Mouse (Mus musculus) right cerebral cortex, adult 2 months (tissue): Measurements from ENCODE around the gene Gm10717.
"Not testable (repeated sequence)": the region's sequence is repeated elsewhere in the genome, so short reads cannot be mapped to it uniquely, and the experiment has no call there.

Experiments used
- DNase-seq, 2 experiments: peaks; one replicate each; pipeline ENCODE4 v3.0.0; 2021 to 2022; ENCODE audit warnings: low spot score in 2 of 2

The Gm10717 gene

DNA sequence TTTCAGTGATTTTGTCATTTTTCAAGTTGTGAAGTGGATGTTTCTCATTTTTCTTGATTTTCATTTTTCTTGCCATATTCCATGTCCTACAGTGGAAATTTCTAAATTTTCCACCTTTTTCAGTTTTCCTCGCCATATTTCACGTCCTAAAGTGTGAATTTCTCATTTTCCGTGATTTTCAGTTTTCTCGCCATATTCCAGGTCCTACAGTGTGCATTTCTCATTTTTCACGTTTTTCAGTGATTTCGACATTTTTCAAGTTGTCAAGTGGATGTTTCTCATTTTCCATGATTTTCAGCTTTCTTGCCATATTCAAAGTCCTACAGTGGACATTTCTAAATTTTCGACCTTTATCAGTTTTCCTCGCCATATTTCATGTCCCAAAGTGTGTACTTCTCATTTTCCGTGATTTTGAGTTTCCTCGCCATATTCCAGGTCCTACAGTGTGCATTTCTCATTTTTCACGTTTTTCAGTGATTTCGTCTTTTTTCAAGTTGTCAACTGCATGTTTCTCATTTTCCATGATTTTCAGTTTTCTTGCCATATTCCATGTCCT, at the start of gene Gm10717:
Gene Gm10717 (plus strand): TSS at position 506 of the 556 bp plus-strand sequence.
- DNase-seq, result peak in 1 of 2 experiments; percentile 10

DNA sequence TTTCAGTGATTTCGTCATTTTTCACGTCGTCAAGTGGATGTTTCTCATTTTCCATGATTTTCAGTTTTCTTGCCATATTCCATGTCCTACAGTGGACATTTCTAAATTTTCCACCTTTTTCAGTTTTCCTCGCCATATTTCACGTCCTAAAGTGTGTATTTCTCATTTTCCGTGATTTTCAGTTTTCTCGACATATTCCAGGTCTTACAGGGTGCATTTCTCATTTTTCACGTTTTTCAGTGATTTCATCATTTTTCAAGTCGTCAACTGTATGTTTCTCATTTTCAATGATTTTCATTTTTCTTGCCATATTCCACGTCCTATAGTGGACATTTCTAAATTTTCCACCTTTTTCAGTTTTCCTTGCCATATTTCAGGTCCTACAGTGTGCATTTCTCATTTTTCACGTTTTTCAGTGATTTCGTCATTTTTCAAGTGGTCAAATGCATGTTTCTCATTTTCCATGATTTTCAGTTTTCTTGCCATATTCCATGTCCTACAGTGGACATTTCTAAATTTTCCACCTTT, 24.7 kb upstream of the Gm10717 start, which contains the start of gene Gm10722:
Gene Gm10722 (plus strand): TSS at position 478 of the 528 bp plus-strand sequence.
- DNase-seq, result peak in 1 of 2 experiments; percentile 5

- peak in 1 of 2 experiments; percentile 2 for DNase-seq
Observed at GRCm38 (mm10) chr9:3001006-3001405, 24.2 kb upstream of the Gm10717 start.

DNA sequence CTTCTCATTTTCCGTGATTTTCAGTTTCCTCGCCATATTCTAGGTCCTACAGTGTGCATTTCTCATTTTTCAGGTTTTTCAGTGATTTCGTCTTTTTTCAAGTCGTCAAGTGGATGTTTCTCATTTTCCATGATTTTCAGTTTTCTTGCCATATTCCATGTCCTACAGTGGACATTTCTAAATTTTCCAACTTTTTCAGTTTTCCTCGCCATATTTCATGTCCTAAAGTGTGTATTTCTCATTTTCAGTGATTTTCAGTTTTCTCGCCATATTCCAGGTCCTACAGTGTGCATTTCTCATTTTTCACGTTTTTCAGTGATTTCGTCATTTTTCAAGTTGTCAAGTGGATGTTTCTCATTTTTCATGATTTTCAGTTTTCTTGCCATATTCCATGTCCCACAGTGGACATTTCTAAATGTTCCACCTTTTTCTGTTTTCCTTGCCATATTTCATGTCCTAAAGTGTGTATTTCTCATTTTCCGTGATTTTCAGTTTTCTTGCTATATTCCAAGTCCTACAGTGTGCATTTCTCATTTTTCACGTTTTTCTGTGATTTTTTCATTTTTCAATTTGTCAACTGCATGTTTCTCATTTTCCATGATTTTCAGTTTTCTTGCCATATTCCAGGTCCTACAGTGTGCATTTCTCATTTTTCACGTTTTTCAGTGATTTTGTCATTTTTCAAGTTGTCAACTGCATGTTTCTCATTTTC, 23.1 kb upstream of the Gm10717 start:
- DNase-seq, result peak; percentile 79 to 99

DNA sequence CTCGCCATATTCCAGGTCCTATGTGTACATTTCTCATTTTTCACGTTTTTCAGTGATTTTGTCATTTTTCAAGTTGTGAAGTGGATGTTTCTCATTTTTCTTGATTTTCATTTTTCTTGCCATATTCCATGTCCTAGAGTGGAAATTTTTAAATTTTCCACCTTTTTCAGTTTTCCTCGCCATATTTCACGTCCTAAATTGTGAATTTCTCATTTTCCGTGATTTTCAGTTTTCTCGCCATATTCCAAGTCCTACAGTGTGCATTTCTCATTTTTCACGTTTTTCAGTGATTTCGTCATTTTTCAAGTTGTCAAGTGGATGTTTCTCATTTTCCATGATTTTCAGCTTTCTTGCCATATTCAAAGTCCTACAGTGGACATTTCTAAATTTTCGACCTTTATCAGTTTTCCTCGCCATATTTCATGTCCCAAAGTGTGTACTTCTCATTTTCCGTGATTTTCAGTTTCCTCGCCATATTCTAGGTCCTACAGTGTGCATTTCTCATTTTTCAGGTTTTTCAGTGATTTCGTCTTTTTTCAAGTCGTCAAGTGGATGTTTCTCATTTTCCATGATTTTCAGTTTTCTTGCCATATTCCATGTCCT, 22.3 kb upstream of the Gm10717 start, which contains the start of gene Gm11168:
Gene Gm11168 (plus strand): TSS at position 553 of the 603 bp plus-strand sequence.
- DNase-seq, result not testable (repeated sequence)

GRCm38 (mm10) chr9:3006179-3006578, 19.0 kb upstream of the Gm10717 start:
- DNase-seq, result not testable (repeated sequence)

DNA sequence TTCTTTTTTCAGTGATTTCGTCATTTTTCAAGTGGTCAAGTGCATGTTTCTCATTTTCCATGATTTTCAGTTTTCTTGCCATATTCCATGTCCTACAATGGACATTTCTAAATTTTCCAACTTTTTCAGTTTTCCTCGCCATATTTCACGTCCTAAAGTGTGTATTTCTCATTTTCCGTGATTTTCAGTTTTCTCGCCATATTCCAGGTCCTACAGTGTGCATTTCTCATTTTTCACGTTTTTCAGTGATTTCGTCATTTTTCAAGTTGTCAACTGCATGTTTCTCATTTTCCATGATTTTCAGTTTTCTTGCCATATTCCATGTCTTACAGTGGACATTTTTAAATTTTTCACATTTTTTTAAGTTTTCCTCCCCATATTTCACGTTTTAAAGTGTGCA, 18.6 kb upstream of the Gm10717 start:
- peak; percentile 86 to 92 for DNase-seq

DNA sequence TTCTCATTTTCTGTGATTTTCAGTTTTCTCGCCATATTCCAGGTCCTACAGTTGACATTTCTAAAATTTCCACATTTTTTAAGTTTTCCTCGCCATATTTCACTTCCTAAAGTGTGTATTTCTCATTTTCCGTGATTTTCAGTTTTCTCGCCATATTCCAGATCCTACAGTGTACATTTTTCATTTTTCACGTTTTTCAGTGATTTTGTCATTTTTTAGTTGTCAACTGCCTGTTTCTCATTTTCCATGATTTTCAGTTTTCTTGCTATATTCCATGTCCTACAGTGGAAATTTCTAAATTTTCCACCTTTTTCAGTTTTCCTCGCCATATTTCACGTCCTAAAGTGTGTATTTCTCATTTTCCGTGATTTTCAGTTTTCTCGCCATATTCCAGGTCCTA, 17.9 kb upstream of the Gm10717 start:
- not testable (repeated sequence) for DNase-seq

- not testable (repeated sequence) for DNase-seq
Observed at GRCm38 (mm10) chr9:3009331-3009730, 15.9 kb upstream of the Gm10717 start.

DNA sequence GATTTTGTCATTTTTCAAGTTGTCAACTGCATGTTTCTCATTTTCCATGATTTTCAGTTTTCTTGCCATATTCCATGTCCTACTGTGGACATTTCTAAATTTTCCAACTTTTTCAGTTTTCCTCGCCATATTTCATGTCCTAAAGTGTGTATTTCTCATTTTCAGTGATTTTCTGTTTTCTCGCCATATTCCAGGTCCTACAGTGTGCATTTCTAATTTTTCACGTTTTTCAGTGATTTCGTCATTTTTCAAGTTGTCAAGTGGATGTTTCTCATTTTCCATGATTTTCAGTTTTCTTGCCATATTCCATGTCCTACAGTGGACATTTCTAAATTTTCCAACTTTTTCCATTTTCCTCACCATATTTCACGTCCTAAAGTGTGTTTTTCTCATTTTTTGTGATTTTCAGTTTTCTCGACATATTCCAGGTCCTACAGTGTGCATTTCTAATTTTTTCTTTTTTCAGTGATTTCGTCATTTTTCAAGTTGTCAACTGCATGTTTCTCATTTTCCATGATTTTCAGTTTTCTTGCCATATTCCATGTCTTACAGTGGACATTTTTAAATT, 13.1 kb upstream of the Gm10717 start:
- DNase-seq, result not testable (repeated sequence)

DNA sequence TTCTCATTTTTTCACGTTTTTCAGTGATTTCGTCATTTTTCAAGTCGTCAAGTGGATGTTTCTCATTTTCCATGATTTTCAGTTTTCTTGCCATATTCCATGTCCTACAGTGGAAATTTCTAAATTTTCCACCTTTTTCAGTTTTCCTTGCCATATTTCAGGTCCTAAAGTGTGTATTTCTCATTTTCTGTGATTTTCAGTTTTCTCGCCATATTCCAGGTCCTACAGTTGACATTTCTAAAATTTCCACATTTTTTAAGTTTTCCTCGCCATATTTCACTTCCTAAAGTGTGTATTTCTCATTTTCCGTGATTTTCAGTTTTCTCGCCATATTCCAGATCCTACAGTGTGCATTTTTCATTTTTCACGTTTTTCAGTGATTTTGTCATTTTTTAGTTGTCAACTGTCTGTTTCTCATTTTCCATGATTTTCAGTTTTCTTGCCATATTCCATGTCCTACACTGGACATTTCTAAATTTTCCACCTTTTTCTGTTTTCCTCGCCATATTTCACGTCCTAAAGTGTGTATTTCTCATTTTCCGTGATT, 12.4 kb upstream of the Gm10717 start, which contains the start of gene Gm10721:
Gene Gm10721 (plus strand): TSS at position 408 of the 547 bp plus-strand sequence.
- DNase-seq, result not testable (repeated sequence)

DNA sequence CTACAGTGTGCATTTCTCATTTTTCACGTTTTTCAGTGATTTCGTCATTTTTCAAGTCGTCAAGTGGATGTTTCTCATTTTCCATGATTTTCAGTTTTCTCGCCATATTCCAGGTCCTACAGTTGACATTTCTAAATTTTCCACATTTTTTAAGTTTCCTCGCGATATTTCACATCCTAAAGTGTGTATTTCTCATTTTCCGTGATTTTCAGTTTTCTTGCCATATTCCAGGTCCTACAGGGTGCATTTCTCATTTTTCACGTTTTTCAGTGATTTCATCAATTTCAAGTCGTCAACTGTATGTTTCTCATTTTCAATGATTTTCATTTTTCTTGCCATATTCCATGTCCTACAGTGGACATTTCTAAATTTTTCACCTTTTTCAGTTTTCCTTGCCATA, 9.9 kb upstream of the Gm10717 start, which contains the start of gene Gm10720:
Gene Gm10720 (plus strand): TSS at position 301 of the 400 bp plus-strand sequence.
- DNase-seq, result not testable (repeated sequence)

- not testable (repeated sequence) for DNase-seq
Observed at GRCm38 (mm10) chr9:3015896-3016295, 9.3 kb upstream of the Gm10717 start.

- DNase-seq, result not testable (repeated sequence)
Observed at GRCm38 (mm10) chr9:3017108-3017507, 8.1 kb upstream of the Gm10717 start, which contains the start of gene Gm10719. Gene Gm10719, plus strand, starts transcription at chr9:3017408.

DNA sequence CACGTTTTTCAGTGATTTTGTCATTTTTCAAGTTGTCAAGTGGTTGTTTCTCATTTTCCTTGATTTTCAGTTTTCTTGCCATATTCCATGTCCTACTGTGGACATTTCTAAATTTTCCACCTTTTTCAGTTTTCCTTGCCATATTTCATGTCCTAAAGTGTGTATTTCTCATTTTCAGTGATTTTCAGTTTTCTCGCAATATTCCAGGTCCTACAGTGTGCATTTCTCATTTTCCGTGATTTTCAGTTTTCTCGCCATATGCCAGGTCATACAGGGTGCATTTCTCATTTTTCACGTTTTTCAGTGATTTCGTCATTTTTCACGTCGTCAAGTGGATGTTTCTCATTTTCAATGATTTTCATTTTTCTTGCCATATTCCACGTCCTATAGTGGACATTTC, 6.3 kb upstream of the Gm10717 start:
- DNase-seq, result not testable (repeated sequence)

DNA sequence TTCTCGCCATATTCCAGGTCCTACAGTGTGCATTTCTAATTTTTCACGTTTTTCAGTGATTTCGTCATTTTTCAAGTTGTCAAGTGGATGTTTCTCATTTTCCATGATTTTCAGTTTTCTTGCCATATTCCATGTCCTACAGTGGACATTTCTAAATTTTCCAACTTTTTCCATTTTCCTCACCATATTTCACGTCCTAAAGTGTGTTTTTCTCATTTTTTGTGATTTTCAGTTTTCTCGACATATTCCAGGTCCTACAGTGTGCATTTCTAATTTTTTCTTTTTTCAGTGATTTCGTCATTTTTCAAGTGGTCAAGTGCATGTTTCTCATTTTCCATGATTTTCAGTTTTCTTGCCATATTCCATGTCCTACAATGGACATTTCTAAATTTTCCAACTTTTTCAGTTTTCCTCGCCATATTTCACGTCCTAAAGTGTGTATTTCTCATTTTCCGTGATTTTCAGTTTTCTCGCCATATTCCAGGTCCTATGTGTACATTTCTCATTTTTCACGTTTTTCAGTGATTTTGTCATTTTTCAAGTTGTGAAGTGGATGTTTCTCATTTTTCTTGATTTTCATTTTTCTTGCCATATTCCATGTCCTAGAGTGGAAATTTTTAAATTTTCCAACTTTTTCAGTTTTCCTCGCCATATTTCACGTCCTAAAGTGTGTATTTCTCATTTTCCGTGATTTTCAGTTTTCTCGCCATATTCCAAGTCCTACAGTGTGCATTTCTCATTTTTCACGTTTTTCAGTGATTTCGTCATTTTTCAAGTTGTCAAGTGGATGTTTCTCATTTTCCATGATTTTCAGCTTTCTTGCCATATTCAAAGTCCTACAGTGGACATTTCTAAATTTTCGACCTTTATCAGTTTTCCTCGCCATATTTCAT, 5.1 kb upstream of the Gm10717 start:
- peak in 1 of 2 experiments; percentile 24 for DNase-seq

- peak in 1 of 2 experiments; percentile 65 for DNase-seq
Observed at GRCm38 (mm10) chr9:3022316-3023008, 2.8 kb upstream of the Gm10717 start.

- DNase-seq, result peak in 1 of 2 experiments; percentile 3
Observed at GRCm38 (mm10) chr9:3023312-3023984, 1.8 kb upstream of the Gm10717 start, which contains the start of gene Gm10718. Gene Gm10718, plus strand, starts transcription at chr9:3023547.
